Mouse (Mus musculus) neutrophil, adult 5-6 weeks (primary cell): ENCODE results near the gene Slc22a23. TPM values are rescaled to one million over a fixed set of nuclear protein-coding genes. Genes with fewer than 3 reads are reported as not detected.

Source experiments
- ATAC-seq: fragments of 151-379, 151-347 bp; 2 replicates; pipeline ENCODE4 v1.8.0; 2017; ENCODE audit warnings: mild to moderate bottlenecking, moderate TSS enrichment; ENCODE audit not compliant: insufficient number of reproducible peaks, poor library complexity, low FRiP score, severe bottlenecking; ENCODE audit errors: extremely low read depth
- total RNA-seq: library from RNA; stranded (forward); fragments of 200-1000 nt; gene quantifications from 2 replicates; pipeline ENCODE4 v1.2.3, GENCODE M21; 2017

The Slc22a23 gene
- total RNA-seq, 1 experiment from 2014 or later: 2.7 TPM

GRCm38 (mm10) chr13:34277611-34278010 lies 67.4 kb downstream of the Slc22a23 start:
- ATAC-seq: no peak

DNA sequence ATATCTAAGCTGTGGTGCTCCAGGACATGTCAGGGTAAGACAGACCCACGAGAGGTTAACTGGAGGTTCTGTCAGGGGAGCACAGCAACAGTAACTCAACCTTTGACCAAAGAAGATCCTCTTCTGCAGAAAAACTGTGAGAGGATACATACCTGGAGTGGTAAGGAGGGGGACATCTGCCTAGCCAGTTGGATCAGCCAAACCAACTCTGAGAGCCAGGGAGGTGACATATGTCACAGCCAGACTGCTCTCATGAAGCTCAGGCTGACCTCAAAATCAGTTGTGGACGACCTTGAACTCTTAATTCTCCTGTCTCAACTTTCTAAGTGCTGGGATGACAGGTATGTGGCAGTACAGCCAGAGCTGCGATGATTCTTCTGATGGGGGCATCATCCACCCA lies 68.0 kb downstream of the Slc22a23 start:
- no peak for ATAC-seq

- ATAC-seq: no peak
Observed at GRCm38 (mm10) chr13:34274890-34275289, 70.1 kb downstream of the Slc22a23 start.

DNA sequence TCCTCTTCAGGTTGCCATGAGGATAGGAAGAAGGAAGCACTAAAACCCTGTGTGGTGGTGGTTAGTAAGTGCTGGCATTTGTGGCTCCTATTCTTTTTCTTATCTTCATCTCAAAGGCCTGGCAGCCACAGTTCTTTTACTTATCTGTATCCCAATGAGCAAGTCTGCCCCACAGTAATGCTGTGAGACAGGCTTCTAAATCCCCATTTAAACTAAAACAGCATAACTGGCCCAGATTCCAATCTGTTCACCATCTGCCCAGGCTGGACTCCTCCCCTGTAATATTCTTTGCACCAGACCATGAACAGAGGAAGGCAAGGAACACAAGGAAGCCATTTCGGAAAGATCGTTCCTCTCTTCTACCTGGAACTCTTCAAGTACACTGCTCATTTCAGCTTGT lies 70.6 kb downstream of the Slc22a23 start:
- ATAC-seq: no peak

DNA sequence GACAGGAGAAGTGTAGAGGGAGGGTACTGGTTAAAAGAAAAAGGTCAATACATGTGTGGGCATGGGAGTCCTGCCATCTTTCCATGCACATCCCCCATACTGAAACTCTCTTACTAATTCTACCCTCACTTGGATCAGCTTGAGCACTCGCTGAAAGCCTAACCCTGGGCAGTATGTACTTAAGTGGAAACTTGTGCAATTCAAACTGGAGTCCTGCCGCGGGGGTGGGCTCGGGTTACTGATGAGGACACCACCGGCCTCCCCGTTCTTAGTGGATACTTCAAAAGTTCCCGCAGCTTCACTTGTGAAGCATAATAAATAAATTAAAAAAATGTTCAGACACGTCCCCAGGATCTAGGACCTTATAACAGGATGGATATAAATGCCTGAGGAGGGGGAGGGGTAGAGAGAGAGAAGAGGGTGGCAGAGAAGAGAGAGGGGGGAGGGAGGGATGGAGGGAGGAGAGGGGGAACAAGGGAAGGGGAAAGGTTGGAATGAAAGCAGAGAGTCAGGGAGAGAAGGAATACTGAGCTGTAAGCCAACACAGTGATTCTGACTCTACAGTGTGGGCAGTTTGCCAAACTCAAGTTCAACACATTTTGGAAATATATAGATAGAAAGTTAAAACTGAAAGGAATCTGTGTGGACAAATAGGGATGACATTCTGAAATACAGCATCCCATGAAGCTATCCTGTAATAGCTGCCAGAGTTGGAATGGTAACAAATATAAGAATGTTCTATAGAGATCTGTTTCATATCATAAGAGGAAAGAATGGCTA lies 72.5 kb downstream of the Slc22a23 start:
- no peak for ATAC-seq

DNA sequence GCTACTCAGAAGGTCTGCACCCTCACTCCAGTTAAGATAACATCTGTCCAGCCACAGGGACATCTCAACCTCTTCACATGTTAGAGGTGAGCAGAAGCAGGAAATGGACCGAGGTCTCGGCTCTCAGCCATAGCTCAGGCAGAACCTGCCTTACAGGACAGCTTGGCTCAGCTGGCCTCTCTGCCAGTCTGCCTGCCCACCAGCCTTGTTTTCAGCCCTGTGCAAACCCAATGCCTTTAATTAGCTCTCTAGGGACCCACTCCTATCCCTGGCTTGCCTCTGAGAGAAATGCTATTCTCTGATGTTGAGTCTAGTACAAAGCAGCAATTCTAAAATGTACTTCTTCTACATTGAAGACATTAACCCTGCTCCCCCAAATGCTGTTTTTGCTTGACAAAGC lies 73.3 kb downstream of the Slc22a23 start:
- no peak for ATAC-seq

DNA sequence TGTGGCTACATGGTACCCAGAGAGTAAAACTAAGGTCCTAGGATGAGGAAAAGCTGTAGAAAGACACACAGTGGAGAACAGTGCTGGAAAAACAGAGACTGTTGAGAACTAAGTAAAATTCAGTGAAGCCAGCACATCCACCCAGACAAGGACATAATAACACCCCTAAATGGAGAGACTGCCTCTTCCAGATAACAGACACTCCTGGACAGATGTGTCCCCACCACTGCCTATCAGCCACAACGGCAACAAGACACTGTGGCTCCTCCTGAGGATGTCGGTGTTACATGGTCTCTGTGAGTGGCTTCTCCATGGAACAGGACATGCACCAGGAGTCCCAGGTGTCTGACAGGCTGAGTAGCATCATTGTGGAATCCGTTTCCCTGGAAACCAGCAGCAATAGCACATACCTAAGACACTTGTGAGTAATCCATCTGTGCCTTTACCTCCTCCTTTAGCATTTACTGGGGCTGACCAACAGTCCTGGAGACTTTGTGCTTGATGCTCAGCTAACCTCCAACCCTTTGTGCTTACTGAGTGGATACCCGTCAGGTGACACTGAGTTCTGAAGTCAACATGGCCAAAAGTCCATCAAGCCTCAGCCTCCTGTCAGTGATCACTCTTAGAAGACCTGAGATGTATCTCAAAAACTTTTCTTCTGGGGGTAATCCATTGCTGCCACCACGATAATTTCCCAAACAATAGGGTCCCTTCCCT lies 73.9 kb downstream of the Slc22a23 start:
- ATAC-seq: no peak

DNA sequence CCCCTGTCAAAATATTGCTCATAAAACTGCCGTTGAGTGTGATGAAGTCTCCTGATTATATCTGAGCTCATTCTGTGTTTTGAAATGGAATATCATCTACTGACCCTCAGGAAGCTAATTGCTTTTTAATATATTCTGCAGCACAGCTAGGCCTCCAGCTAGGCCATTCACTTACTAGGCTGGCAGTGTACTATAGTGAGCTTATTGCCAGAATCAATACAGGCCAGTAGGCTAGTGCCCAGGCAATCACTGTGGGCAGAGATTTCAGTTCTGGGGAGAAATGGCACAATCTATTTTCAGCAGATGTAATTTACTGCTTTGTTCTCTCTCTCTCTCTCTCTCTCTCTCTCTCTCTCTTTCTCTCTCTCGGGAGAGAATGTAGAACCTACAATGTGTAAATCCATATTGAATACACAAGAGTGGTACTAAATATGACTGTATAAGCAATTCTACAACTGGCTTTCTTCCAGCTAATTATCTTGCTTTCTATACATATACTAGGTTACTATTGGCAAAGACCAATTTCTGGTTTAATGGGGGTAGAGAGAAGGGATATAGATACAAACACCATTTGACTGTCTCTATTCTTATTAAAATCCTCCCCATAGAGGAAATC lies 75.5 kb downstream of the Slc22a23 start:
- ATAC-seq: no peak

DNA sequence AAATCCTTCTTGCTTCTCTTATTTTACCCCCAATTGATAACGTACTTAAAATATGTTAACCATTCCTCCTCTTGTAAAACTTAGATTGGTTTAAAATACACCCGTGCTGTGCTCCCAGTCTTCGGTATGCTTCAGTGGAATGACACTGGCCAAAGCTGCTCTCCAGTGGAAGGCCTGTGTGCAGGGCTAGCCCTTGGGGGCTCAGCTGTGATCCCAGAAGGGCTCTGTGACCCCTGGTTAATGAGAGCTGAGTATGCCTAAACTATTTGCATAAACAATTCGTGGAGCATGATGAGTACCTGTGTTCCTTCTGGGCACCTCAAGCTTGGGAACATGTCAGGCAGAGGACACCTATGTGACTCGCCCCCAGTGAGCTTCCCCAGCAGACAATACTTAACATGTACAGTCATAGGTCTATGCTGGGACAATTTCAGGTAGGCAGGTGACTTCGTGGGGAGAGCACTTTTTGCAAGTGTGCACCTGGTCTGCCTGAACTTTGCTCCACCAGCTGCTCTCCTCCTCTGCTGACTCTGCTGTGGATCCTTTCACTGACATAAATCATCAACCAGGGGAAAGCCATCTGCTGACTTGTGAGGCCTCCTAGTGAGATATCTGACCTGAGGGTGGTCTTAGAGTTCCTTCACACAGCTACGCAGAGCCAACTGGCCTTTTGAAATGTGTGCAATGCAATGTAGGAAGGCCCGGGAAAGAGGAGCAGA lies 77.9 kb downstream of the Slc22a23 start:
- ATAC-seq: no peak

- ATAC-seq: no peak
Observed at GRCm38 (mm10) chr13:34266067-34266466, 78.9 kb downstream of the Slc22a23 start.

- ATAC-seq: no peak
Observed at GRCm38 (mm10) chr13:34265576-34265975, 79.4 kb downstream of the Slc22a23 start.

DNA sequence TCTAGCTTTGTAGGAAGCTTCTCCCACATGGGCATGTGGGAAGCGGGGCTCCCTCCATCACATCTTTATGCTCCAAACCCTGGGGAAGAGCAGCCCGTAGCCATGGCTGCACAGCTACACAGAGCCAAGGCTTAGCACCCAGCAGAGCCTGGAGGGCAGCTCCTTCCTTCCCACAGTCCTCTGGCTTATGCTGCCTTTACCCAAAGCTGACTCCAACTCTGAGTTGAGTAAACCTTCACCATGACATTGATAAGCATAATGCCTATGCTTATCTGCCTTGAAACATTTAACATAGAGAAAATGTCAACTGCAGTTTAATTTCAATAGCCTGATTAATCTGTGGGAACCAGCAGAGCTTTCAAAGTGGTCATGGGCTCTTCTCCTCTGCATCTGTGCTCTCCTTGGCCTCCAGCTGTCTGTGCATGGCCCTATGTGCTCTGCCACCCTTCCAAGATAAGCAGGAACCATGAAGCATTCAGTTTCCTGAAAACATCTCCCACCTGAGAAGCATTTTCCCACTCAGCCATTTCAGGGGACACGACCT lies 79.9 kb downstream of the Slc22a23 start:
- ATAC-seq: no peak

GRCm38 (mm10) chr13:34264508-34264907 lies 80.5 kb downstream of the Slc22a23 start:
- ATAC-seq: no peak

- no peak for ATAC-seq
Observed at GRCm38 (mm10) chr13:34258765-34259164, 86.2 kb downstream of the Slc22a23 start.

- no peak for ATAC-seq
Observed at GRCm38 (mm10) chr13:34257177-34257576, 87.8 kb downstream of the Slc22a23 start.

DNA sequence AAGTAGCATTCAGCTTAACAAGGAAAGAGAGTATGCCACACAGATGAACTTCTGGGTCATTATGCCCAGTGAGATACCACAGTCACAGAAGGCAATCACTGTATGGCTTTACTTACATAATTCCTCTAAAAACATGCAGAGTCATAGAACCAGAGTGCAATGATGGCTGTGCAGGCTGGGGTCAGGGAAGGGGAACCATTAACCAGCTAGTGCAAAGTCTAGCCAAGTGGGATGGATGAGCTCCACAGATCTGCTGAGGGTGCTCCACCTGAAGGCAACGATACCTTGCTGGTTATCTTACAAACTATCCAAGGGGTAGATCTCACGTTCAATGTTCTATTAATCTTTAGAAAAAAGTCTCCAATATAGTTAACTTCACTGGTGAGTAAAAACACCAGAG lies 88.3 kb downstream of the Slc22a23 start:
- ATAC-seq: no peak

- ATAC-seq: no peak
Observed at GRCm38 (mm10) chr13:34255297-34255696, 89.7 kb downstream of the Slc22a23 start.

GRCm38 (mm10) chr13:34254691-34255090 lies 90.3 kb downstream of the Slc22a23 start:
- peak; percentile 87 for ATAC-seq

DNA sequence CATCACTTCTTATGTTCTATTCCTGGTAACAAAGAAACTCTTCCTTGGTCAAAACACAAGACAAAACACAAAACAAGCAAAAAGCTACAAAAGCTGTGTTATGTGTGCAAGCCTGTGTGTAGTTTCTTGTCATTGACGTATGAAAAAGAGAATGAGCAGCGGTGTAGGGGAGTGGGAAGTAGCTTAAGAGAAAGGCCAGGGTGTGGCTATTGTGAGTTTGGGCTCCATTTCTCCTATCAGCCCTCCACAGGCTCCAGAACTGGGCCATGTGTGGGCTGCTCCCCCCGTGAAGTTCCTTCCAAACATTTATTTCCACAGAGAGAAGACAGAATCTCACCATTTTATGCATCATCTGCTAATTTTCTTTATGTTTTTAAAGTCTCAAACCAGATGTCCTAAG lies 91.2 kb downstream of the Slc22a23 start:
- no peak for ATAC-seq
